Mouse (Mus musculus) adrenal gland, postnatal 25 days (tissue): ENCODE measurements at regions not wholly inside any gene's neighbourhood (a gene's known extent, or its start where the extent isn't known, plus 50 kb on each side); places are given as distances from the start of the nearest gene placed in this dataset.
A peak's percentile ranks its signal among the peaks of the same experiment; 100 is the strongest.

ENCODE experiments used
- DNase-seq: peaks from one replicate; pipeline ENCODE4 v3.0.0; 2021; ENCODE audit warnings: mixed read lengths

DNA sequence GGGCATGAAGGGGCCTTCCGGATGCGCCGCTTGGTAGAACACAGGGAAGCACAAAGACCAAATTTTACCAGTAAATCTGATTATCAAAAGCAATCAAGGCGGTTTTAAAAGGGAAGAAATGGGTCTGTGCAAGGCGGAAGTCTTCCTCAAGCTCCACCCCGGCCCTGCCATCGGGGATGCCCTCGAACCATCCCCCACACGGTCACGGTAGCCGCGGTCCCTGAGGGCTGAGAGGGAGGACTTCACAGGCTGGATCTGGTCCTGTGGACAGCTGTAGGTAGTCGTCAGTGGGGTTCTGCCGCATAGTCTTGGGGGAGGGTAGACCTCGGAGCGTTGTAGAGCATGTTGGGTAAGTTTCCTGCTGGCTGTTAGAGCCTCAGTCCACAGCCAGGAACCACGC lies 104.9 kb downstream of the Tpra1 start:
- DNase-seq = no peak

GRCm38 (mm10) chr6:89007516-89007915 lies 105.5 kb downstream of the Tpra1 start:
- DNase-seq = no peak

GRCm38 (mm10) chr6:89008614-89009171 lies 106.6 kb downstream of the Tpra1 start:
- DNase-seq = peak; percentile 37

DNA sequence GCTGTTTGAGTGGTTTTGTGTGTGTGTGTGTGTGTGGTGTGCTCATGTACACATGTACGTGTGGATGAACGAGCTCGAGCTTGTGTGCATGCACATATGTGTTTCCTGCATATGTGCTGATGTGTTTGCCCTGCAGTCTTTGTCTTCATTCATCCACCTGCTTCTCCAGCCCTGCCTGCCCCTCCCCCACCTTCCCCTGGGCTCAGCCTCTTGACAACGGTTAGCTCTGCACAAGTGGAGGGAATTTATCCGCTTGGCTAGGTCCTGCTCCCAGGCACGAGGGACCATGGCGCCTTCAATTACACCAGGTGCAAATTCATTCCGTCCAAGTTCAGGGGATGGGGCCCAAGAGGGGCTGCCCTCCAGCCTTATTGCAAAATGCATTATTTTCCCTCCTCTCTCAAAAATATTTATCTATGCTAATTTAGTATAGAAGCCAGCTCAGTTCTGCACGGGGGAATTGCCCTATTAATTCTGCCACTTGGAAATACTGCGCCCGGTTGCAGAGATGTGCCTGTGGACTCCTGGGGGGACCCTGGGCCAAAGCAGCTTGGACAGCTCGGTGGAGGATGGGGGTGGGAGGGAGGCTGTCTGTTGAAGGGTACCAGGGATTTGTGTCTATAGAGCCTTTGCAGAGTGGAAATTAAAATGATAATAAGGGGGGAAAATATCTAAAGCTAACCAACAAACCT lies 111.1 kb downstream of the Tpra1 start:
- no peak for DNase-seq

GRCm38 (mm10) chr6:89013690-89014061 lies 111.6 kb downstream of the Tpra1 start:
- no peak for DNase-seq

GRCm38 (mm10) chr6:89024101-89024650 lies 122.1 kb downstream of the Tpra1 start:
- no peak for DNase-seq

- DNase-seq = peak; percentile 25
These were observed 131.6 kb downstream of the Tpra1 start for GRCm38 (mm10) chr6:89033433-89034298.

- no peak for DNase-seq
These were observed 132.4 kb downstream of the Tpra1 start for GRCm38 (mm10) chr6:89034455-89034854.

GRCm38 (mm10) chr6:89035061-89035835 lies 133.2 kb downstream of the Tpra1 start:
- no peak for DNase-seq

GRCm38 (mm10) chr6:89035836-89036156 lies 133.7 kb downstream of the Tpra1 start:
- no peak for DNase-seq

- DNase-seq = no peak
These were observed 135.3 kb downstream of the Tpra1 start for GRCm38 (mm10) chr6:89037392-89037791.

DNA sequence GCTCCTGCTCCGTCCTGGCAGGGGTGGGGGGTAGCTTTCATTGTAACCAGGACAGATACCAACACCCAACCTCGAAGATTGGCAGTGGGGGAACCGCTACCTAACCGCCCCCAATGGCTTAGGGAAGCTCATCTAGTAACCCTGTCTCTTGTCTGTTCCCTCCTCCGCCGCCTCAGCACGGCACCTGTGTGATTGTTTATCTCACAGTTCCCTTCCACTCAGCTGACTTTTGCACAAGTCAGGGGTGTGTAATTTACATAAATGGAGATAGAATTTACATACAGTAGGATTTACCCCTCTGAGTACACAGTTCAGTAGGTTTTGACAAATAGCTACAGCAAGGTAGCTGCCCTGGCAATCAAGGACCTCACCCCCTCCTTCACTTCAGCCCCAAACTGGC lies 135.8 kb downstream of the Tpra1 start:
- no peak for DNase-seq

DNA sequence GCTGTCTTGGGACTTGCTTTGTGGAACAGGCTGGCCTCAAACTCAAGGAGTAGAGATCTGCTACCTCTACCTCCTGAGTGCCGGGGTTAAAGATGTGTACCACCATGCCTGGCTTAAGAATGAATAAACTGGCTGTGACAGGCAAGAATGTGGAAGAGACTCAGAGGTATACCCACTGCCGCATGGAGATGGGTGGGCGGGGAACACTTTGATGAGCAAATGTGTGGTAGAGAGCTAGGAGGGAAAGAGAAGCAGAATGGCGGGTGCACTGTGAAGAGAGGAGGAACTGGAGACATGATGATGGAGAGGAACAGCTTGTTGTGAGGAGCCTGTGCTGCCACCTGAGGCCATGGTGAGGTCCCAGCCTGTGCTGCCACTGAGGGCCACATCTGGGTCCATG lies 138.9 kb downstream of the Tpra1 start:
- no peak for DNase-seq

- no peak for DNase-seq
These were observed 140.6 kb downstream of the Tpra1 start for GRCm38 (mm10) chr6:89042478-89043239.

- DNase-seq = no peak
These were observed 143.4 kb downstream of the Tpra1 start for GRCm38 (mm10) chr6:89045436-89045966.

- DNase-seq = no peak
These were observed 144.4 kb downstream of the Tpra1 start for GRCm38 (mm10) chr6:89046476-89046875.

DNA sequence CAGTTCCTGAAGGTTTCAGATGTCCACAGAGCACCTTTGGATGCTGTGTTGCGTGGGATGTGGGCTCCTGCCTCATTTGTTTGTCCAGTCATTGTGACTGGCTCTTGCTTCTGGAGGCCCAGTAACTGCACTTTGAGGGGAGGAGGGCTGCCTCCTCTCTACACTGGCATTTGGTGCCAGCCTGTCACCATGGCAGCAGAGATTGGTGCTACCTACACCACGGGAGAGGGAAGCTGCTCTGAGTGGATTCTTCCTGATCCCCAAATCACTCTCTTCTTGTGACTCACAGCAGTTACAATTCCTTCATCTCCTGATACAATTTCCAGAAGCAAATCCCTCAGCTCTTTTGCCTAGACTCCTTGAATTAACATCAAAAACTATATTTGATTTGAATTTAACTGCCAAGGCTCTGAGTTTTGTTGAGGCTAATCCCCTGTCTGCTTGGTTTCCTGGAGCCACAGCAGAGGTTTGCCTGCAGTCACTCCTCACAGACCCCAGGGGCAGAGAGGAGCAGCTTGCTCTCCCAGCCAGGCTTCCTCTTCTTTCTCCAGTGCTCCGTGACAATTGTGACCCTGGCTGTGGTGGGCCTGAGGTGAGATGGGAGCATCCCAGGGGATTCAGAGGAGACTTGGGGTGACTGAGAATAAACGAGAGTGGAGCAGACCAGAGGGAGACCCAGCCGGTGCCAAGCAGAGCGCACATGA lies 145.7 kb downstream of the Tpra1 start:
- DNase-seq = no peak

DNA sequence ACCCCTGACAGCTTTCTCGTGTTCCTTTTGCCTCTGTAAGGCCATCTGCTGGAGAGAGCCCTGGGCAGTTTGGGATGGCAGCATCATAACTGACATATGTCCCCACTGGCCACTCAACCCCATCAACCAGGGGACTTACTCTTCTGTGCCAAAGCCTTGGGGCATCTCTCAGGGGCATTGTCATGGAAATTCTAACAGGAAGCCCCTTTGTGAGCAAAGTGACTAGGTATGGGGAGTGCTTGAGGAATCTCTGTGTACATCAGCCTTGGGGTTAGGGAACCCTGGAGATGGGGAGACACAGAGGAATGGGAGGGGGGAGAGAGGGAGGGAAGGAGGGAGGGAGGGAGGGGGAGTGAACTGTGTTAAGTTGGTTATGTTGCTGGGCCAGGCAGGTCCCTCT lies 147.2 kb downstream of the Tpra1 start:
- no peak for DNase-seq

GRCm38 (mm10) chr6:89050575-89051270 lies 148.7 kb downstream of the Tpra1 start:
- no peak for DNase-seq
